Mouse (Mus musculus) testis, adult 2 months (tissue): ENCODE results near the gene Dock2.

Experiments
- CTCF ChIP-seq: fragments of 200-500 bp; IDR thresholded peaks from 2 replicates; pipeline ENCODE4 v1.5.1; 2012; ENCODE audit warnings: low read depth, mild to moderate bottlenecking, inconsistent platforms, low read length, moderate library complexity; ENCODE audit not compliant: control insufficient read depth, insufficient read depth, insufficient replicate concordance
- POLR2A ChIP-seq: fragments of 200-500 bp; IDR thresholded peaks from 2 replicates; pipeline ENCODE4 v1.6.1; 2012; ENCODE audit warnings: low read depth, mild to moderate bottlenecking, inconsistent platforms, low read length, moderate library complexity; ENCODE audit not compliant: control insufficient read depth

- TF ChIP-seq POLR2A = no peak
- TF ChIP-seq CTCF = no peak
Observed at GRCm38 (mm10) chr11:34479301-34479700, 304.4 kb downstream of the Dock2 start.
